Mouse (Mus musculus): ENCODE data around the gene Insyn1.

- TF ChIP-seq CTCF (IDR thresholded peaks at IDR 0.05; ENCODE audit: insufficient read depth, low read depth, low read length) = no peak
- no peak for TF ChIP-seq POLR2A (IDR thresholded peaks at IDR 0.05; ENCODE audit: insufficient read depth, low read depth, low read length)
Observed at GRCm38 (mm10) chr9:58496470-58497182, 8.2 kb downstream of the Insyn1 start.

Measured in olfactory bulb, adult 2 months (tissue).